Mouse (Mus musculus) neural tube, embryonic 14.5 days (tissue): ENCODE results near the gene Tnfrsf1b. TPM values are rescaled to one million over a fixed set of nuclear protein-coding genes. Genes with fewer than 3 reads are reported as not detected.

Experiments
- ATAC-seq: fragments of 200-750 bp; cut with Nextera tagmentation; 2 replicates; pipeline ENCODE4 v1.8.0; 2017; ENCODE audit warnings: low read depth, mild to moderate bottlenecking, moderate TSS enrichment, moderate library complexity
- H3K27ac ChIP-seq: fragments of 300-500 bp; sonication (generic); 2 replicates; pipeline ENCODE4 v1.5.1; 2014; ENCODE audit warnings: low read depth, mild to moderate bottlenecking, control low read depth, low read length, moderate library complexity, mixed read lengths
- H3K27me3 ChIP-seq: fragments of 300-500 bp; sonication (generic); 2 replicates; pipeline ENCODE4 v1.6.1; 2014; ENCODE audit warnings: low read length; ENCODE audit not compliant: control insufficient read depth, insufficient read depth
- H3K36me3 ChIP-seq: fragments of 300-500 bp; sonication (generic); 2 replicates; pipeline ENCODE4 v1.6.1; 2014; ENCODE audit warnings: low read length, mixed read lengths; ENCODE audit not compliant: control insufficient read depth, insufficient read depth
- H3K4me1 ChIP-seq: fragments of 300-500 bp; sonication (generic); 2 replicates; pipeline ENCODE4 v1.6.1; 2014; ENCODE audit warnings: low read length; ENCODE audit not compliant: control insufficient read depth, insufficient read depth
- H3K4me2 ChIP-seq: fragments of 300-500 bp; sonication (generic); 2 replicates; pipeline ENCODE4 v1.6.1; 2014; ENCODE audit warnings: mild to moderate bottlenecking, low read depth, low read length, control low read depth
- H3K4me3 ChIP-seq: fragments of 300-500 bp; sonication (generic); 2 replicates; pipeline ENCODE4 v1.5.1; 2014; ENCODE audit warnings: low read depth, low read length, control low read depth, mixed read lengths
- H3K9ac ChIP-seq: fragments of 300-500 bp; sonication (generic); replicated peaks from 2 replicates; pipeline ENCODE4 v1.6.1; 2014; ENCODE audit warnings: low read depth, mild to moderate bottlenecking, control low read depth, low read length, mixed read lengths
- H3K9me3 ChIP-seq: fragments of 300-500 bp; sonication (generic); 2 replicates; pipeline ENCODE4 v1.6.1; 2016; ENCODE audit warnings: low read length; ENCODE audit not compliant: control insufficient read depth
- WGBS: fragments of 180-500 bp; shearing (Covaris S2); extraction: QIAGEN DNeasy Blood & Tissue Kit; methylation state at CpG from one replicate; pipeline ENCODE4 v1.1.7; 2014; 5-methylcytosine and 5-hydroxymethylcytosine counted together
- polyA plus RNA-seq: library from polyadenylated mRNA; unstranded; fragments of >200 nt; fragmentation: Nextera tagmentation; extraction: Ambion mirVana; gene quantifications from 2 replicates; pipeline ENCODE4 v1.2.1, GENCODE M21; 2014

Tnfrsf1b gene
- polyA plus RNA-seq, 1 experiment from 2014 or later = 3.6 TPM

DNA sequence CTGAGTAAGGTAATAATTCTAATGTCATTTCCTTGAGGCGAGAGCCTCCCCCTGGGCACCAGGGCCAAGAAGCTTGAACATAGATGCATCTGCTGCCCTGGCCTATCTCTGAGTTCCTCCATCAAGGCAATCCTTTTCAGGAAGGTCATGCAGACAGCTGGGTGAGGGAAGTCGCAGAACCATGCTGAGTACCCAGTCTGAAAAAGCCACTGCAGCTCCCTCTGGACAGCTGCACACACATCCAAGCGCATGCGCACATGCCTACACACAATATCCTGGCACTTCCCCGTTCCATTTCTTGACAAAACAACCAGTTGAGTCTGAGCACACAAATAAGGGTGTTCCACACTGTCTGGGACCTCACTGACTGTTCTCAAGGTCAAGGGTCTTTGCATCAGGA lies 14.9 kb downstream of the Tnfrsf1b start:
- H3K4me2 ChIP-seq = no peak overlapping the region
- H3K4me1 ChIP-seq = no peaks in the 10 kb centered on the region
- no peaks in the 10 kb centered on the region for H3K27me3 ChIP-seq
- no peaks in the 10 kb centered on the region for H3K36me3 ChIP-seq
- no peaks in the 10 kb centered on the region for H3K9me3 ChIP-seq
- WGBS = 95% methylated on average over 5 of the region's 5 CpGs
- H3K9ac ChIP-seq = no peak overlapping the region
- no peak for ATAC-seq
- H3K27ac ChIP-seq = no peak overlapping the region
- no peak overlapping the region for H3K4me3 ChIP-seq

DNA sequence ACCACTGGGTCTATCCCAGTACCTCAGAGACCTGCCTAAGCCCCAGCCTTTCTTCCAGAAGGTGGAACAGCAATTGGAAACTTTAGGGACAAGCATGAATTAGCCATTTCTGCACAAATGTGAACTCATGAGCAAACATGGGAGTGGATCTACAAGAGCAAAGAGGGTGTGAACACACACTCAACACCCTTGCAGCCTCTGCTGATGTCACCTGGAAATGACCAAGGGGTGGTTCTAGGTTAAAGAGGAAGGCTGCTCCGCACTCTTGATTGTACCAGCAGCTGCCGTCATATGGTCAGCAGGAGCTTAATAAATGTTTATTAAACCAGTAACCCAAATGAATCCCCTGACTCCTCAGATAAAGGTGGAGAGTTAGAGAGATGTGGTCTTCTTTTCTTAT lies 16.0 kb downstream of the Tnfrsf1b start:
- no peaks in the 10 kb centered on the region for H3K9me3 ChIP-seq
- H3K36me3 ChIP-seq = no peaks in the 10 kb centered on the region
- no peak overlapping the region for H3K9ac ChIP-seq
- H3K27ac ChIP-seq = no peak overlapping the region
- no peak for ATAC-seq
- no peak overlapping the region for H3K4me2 ChIP-seq
- H3K4me1 ChIP-seq = no peaks in the 10 kb centered on the region
- no peak overlapping the region for H3K4me3 ChIP-seq
- 86% methylated on average over 2 of the region's 2 CpGs for WGBS
- H3K27me3 ChIP-seq = no peaks in the 10 kb centered on the region

- Histone ChIP-seq H3K4me3 (no peak overlapping the region), H3K36me3 (no peaks in the 10 kb centered on the region), H3K4me2 (no peak overlapping the region), H3K27me3 (no peaks in the 10 kb centered on the region), H3K4me1 (no peaks in the 10 kb centered on the region), H3K9ac (no peak overlapping the region), H3K27ac (no peak overlapping the region), H3K9me3 (no peaks in the 10 kb centered on the region)
- ATAC-seq = no peak
- 89% methylated on average over 5 of the region's 5 CpGs for WGBS
These were observed 17.0 kb downstream of the Tnfrsf1b start for GRCm38 (mm10) chr4:145229524-145230163.

DNA sequence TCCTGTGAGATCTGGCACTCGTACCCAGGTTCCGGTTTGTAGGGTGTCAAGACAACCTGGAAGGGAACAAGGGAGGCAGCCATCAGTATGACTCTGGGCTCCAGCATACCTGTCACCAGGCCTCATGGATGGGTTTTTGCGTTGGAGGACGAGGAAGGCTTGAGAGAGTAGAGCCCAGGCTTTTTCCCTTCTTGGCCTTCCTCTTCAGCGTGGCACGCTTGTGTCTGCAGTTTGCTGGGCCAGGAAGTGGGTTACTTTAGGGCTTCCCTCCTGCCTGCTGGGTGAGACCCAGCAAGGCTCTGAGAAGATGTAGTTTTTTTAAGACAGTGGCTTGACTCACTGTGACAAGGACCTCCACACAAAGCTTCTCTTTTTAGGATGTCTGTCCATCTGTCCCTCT lies 17.6 kb downstream of the Tnfrsf1b start:
- Histone ChIP-seq H3K4me1 (no peaks in the 10 kb centered on the region), H3K4me3 (no peak overlapping the region), H3K27me3 (no peaks in the 10 kb centered on the region), H3K9ac (no peak overlapping the region), H3K4me2 (no peak overlapping the region), H3K9me3 (no peaks in the 10 kb centered on the region), H3K27ac (no peak overlapping the region), H3K36me3 (no peaks in the 10 kb centered on the region)
- WGBS = 96% methylated on average over 6 of the region's 6 CpGs
- no peak for ATAC-seq

GRCm38 (mm10) chr4:145224613-145225012 lies 22.1 kb downstream of the Tnfrsf1b start:
- no peak overlapping the region for H3K9ac ChIP-seq
- H3K9me3 ChIP-seq = no peaks in the 10 kb centered on the region
- H3K27ac ChIP-seq = no peak overlapping the region
- no peak for ATAC-seq
- no peak overlapping the region for H3K4me2 ChIP-seq
- H3K27me3 ChIP-seq = no peaks in the 10 kb centered on the region
- no peaks in the 10 kb centered on the region for H3K36me3 ChIP-seq
- H3K4me1 ChIP-seq = no peaks in the 10 kb centered on the region
- H3K4me3 ChIP-seq = no peak overlapping the region
- 93% methylated on average over 4 of the region's 4 CpGs for WGBS

- ATAC-seq = no peak
- Histone ChIP-seq H3K4me1 (no peaks in the 10 kb centered on the region), H3K4me3 (no peak overlapping the region), H3K27me3 (no peaks in the 10 kb centered on the region), H3K27ac (no peak overlapping the region), H3K36me3 (no peaks in the 10 kb centered on the region), H3K4me2 (no peak overlapping the region), H3K9ac (no peak overlapping the region), H3K9me3 (no peaks in the 10 kb centered on the region)
- WGBS = 82% methylated on average over 8 of the region's 8 CpGs
These were observed 24.6 kb downstream of the Tnfrsf1b start for GRCm38 (mm10) chr4:145222064-145222463.

GRCm38 (mm10) chr4:145221379-145221778 lies 25.3 kb downstream of the Tnfrsf1b start:
- no peak overlapping the region for H3K4me3 ChIP-seq
- no peak for ATAC-seq
- no peak overlapping the region for H3K27ac ChIP-seq
- H3K9ac ChIP-seq = no peak overlapping the region
- no peaks in the 10 kb centered on the region for H3K36me3 ChIP-seq
- H3K9me3 ChIP-seq = no peaks in the 10 kb centered on the region
- no peak overlapping the region for H3K4me2 ChIP-seq
- no peaks in the 10 kb centered on the region for H3K4me1 ChIP-seq
- H3K27me3 ChIP-seq = no peaks in the 10 kb centered on the region
- WGBS = 74% methylated on average over 2 of the region's 2 CpGs

DNA sequence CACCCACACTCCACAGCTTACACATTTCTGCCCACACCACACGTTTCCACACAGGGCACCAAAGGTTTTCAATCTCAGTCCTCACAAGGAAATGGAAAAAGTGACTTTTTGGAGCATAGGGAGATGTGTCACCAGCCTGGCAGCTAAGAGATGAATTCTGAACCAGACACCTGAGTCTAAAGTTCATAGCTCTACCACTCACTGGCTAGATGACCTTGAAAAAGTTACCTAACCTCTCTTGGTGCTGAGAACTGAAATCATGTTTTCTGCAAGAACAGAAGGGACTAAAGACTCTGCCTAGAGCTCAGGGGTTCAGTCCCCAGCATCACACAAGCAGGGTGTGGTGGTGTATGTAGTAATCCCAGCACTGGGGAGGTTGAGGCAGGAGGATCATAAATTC lies 26.7 kb downstream of the Tnfrsf1b start:
- no peak overlapping the region for H3K4me3 ChIP-seq
- no peak for ATAC-seq
- H3K27ac ChIP-seq = no peak overlapping the region
- H3K4me1 ChIP-seq = no peaks in the 10 kb centered on the region
- no peak overlapping the region for H3K4me2 ChIP-seq
- no peaks in the 10 kb centered on the region for H3K27me3 ChIP-seq
- no peaks in the 10 kb centered on the region for H3K36me3 ChIP-seq
- no peak overlapping the region for H3K9ac ChIP-seq
- 83% methylated on average over 1 of the region's 1 CpGs for WGBS
- no peaks in the 10 kb centered on the region for H3K9me3 ChIP-seq

DNA sequence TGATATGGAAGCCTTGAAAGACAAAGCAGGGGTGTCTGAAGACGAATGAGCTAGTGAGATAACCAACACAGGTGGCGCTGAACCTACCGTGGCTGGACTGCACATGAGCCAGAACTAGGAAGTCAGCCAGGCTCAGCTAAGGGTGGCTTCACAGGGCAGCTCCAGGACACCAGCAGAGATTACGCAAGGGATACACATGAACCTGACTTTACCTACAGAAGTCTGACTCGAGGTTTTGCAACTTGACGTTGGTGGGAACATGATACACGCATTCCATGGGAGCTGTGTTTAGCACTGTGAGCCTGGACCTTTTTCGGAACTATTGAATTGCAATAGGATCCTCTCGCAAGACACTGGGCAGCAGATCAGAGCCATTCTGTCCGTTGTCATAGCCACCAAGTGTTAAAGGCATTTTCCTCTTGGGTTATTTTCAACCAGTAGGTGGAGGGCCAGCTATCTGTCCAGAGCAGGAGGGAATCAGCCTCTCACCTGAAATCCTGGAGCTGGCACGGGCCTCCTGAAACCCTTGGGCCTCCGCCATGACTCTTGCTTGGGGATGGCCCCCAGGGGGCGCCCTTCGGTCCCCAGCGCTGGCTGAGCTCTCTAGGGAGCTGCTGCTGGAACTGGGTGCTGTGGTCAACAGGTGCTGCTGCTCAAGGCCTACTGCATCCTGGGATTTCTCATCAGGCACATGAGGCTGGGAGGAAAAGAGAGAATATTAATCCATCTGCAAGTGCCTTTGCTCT lies 27.3 kb downstream of the Tnfrsf1b start:
- H3K27me3 ChIP-seq = no peaks in the 10 kb centered on the region
- no peak overlapping the region for H3K4me2 ChIP-seq
- no peak overlapping the region for H3K9ac ChIP-seq
- H3K9me3 ChIP-seq = no peaks in the 10 kb centered on the region
- no peak for ATAC-seq
- H3K4me1 ChIP-seq = no peaks in the 10 kb centered on the region
- H3K27ac ChIP-seq = no peak overlapping the region
- 65% methylated on average over 15 of the region's 15 CpGs for WGBS
- no peaks in the 10 kb centered on the region for H3K36me3 ChIP-seq
- no peak overlapping the region for H3K4me3 ChIP-seq
